Mouse (Mus musculus) megakaryocyte, embryonic 14.5 days (primary cell): ENCODE data around the gene B130006D01Rik.

Experiments used
- FLI1 ChIP-seq: IDR thresholded peaks from 2 replicates; pipeline ENCODE4 v1.6.1; 2012; ENCODE audit warnings: low read length, inconsistent platforms, mixed read lengths
- GATA1 ChIP-seq: IDR thresholded peaks from 3 replicates; pipeline ENCODE4 v1.6.1; 2012; ENCODE audit warnings: mixed read lengths, low read length, inconsistent platforms, borderline replicate concordance

DNA sequence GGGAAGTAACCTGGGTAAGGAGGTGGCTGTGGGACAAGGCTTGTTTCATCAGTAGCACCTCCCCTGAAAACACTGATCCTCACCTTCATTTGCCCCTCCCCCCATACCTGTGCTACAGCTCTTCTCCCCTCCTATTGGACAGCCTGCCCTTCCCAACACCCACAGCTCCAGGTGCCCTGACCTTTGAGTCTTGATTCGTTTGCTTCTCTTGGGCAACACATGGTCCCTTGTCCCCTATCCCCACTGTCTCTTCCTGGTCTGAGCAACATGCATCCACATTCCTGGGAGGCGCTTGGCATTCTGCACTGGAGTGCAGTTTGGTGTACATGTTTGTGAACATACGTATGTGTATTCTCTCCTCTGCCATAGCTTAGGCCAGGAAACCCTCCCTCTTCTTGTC is 40.4 kb upstream of the B130006D01Rik start:
- TF ChIP-seq GATA1 = no peak
- TF ChIP-seq FLI1 = no peak
